ENCODE assay signal across 21 mouse cellular contexts in the genomic region with DNA sequence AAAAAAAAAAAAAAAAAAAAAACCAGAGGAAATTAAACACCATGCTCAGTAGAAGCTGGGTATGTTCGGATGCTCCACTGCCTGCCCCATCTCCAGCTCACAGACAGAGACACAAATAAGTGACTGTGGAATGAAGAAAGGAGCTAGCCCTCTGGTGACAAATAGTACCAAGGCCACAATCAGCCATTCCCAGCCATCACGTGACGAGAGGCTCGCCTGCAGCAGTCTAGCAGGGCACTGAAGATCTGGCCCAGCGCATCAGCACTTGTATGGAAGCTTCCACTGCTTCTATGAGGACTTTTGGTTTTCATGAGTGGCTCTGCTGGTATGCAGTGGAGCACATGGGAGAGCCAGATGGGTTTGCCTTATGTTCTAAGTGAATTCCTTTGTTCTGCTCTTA.
DNase-seq lines count a peak whose midpoint lies in the region; ATAC-seq and TF ChIP-seq lines count a peak whose summit lies in the region.
"Had no signal": no experiment of that assay in that cellular context is flagged by ENCODE, and none has a peak within 500 bp of the region (broad histone marks: within the 10 kb centered on the region; RNA-seq: fewer than 3 reads in every experiment).

No protein-coding gene starts in this region.

- no peak overlapping the region for H3K4me3 ChIP-seq in forebrain, embryonic 14.5 days (ENCODE audit: low read depth, low read length)
- no peak overlapping the region for H3K4me3 ChIP-seq in forebrain, embryonic 13.5 days
- H3K4me3 ChIP-seq in midbrain, embryonic 11.5 days (ENCODE audit: low read depth, low read length): no peak overlapping the region
- H3K4me3 ChIP-seq in midbrain, postnatal 0 days (ENCODE audit: low read depth, low read length): no peak overlapping the region
- H3K4me3 ChIP-seq in embryonic facial prominence, embryonic 10.5 days: no peak overlapping the region
- H3K4me3 ChIP-seq: forebrain, embryonic 15.5 days; heart, embryonic 13.5 days; limb, embryonic 13.5 days; liver, embryonic 13.5 days; lung, embryonic 15.5 days; neural tube, embryonic 13.5 days had no signal

- 49% methylated on average over 5 of the region's 5 CpGs for WGBS in forebrain, embryonic 14.5 days
- WGBS in forebrain, embryonic 13.5 days: 43% methylated on average over 5 of the region's 5 CpGs
- 35% methylated on average over 5 of the region's 5 CpGs for WGBS in midbrain, embryonic 11.5 days
- 50% methylated on average over 5 of the region's 5 CpGs for WGBS in midbrain, postnatal 0 days
- 60% methylated on average over 5 of the region's 5 CpGs for WGBS in embryonic facial prominence, embryonic 10.5 days

- no peaks in the 10 kb centered on the region for H3K27me3 ChIP-seq in forebrain, embryonic 14.5 days (replicated peaks; ENCODE audit: control insufficient read depth, insufficient read depth, low read length)
- H3K27me3 ChIP-seq in forebrain, embryonic 13.5 days: no peaks in the 10 kb centered on the region
- H3K27me3 ChIP-seq in midbrain, embryonic 11.5 days (ENCODE audit: control insufficient read depth, insufficient read depth, low read length): no peaks in the 10 kb centered on the region
- H3K27me3 ChIP-seq in midbrain, postnatal 0 days (ENCODE audit: insufficient read depth, low read length): no peaks in the 10 kb centered on the region
- peaks cover 31% of the 10 kb centered on the region for H3K27me3 ChIP-seq in embryonic facial prominence, embryonic 10.5 days (replicated peaks; ENCODE audit: low read depth, poor library complexity, severe bottlenecking)
- H3K27me3 ChIP-seq: forebrain, embryonic 15.5 days; liver, embryonic 13.5 days; neural tube, embryonic 13.5 days had no signal

- peaks cover 24% of the 10 kb centered on the region for H3K4me1 ChIP-seq in forebrain, embryonic 14.5 days (ENCODE audit: control insufficient read depth, insufficient read depth, low read length)
- H3K4me1 ChIP-seq in forebrain, embryonic 13.5 days: peaks cover 43% of the 10 kb centered on the region
- peaks cover 48% of the 10 kb centered on the region for H3K4me1 ChIP-seq in midbrain, embryonic 11.5 days (ENCODE audit: control insufficient read depth, insufficient read depth, low read length)
- peaks cover 9% of the 10 kb centered on the region; the same call in 1 of the 2 replicates for H3K4me1 ChIP-seq in midbrain, postnatal 0 days (ENCODE audit: insufficient read depth, low read length)
- peaks cover 45% of the 10 kb centered on the region for H3K4me1 ChIP-seq in embryonic facial prominence, embryonic 10.5 days
- H3K4me1 ChIP-seq: liver, embryonic 13.5 days had no signal

- ATAC-seq in forebrain, embryonic 14.5 days: no peak
- ATAC-seq in forebrain, embryonic 13.5 days: no peak
- ATAC-seq in midbrain, embryonic 11.5 days (ENCODE audit: low FRiP score): no peak
- no peak for ATAC-seq in midbrain, postnatal 0 days (ENCODE audit: low FRiP score)
- ATAC-seq: forebrain, embryonic 15.5 days had no signal

- no peak overlapping the region for H3K9ac ChIP-seq in forebrain, embryonic 14.5 days (ENCODE audit: low read length)
- H3K9ac ChIP-seq in forebrain, embryonic 13.5 days: no peak overlapping the region
- H3K9ac ChIP-seq in midbrain, embryonic 11.5 days (ENCODE audit: low read length): no peak overlapping the region
- H3K9ac ChIP-seq in midbrain, postnatal 0 days (replicated peaks; ENCODE audit: low read length, poor library complexity, severe bottlenecking): no peak overlapping the region
- H3K9ac ChIP-seq: forebrain, embryonic 15.5 days; heart, embryonic 13.5 days; limb, embryonic 13.5 days; liver, embryonic 13.5 days; lung, embryonic 15.5 days; neural tube, embryonic 13.5 days had no signal

- no peak overlapping the region for H3K4me2 ChIP-seq in forebrain, embryonic 14.5 days (ENCODE audit: low read length)
- no peak overlapping the region for H3K4me2 ChIP-seq in forebrain, embryonic 13.5 days
- no peak overlapping the region for H3K4me2 ChIP-seq in midbrain, embryonic 11.5 days
- no peak overlapping the region for H3K4me2 ChIP-seq in midbrain, postnatal 0 days (ENCODE audit: low read depth, low read length, poor library complexity, severe bottlenecking)
- H3K4me2 ChIP-seq: forebrain, embryonic 15.5 days; heart, embryonic 13.5 days; limb, embryonic 13.5 days; liver, embryonic 13.5 days; lung, embryonic 15.5 days; neural tube, embryonic 13.5 days had no signal

- DNase-seq in forebrain, embryonic 14.5 days (ENCODE audit: low spot score): peak; percentile 39
- no peak for DNase-seq in midbrain, embryonic 11.5 days (ENCODE audit: low spot score, missing footprints)
- DNase-seq in midbrain, postnatal 0 days (ENCODE audit: low spot score): no peak
- no peak for DNase-seq in embryonic facial prominence, embryonic 10.5 days (ENCODE audit: low spot score)
- DNase-seq in spleen, adult 18-20 months: no peak
- no peak for DNase-seq in right cerebral cortex, postnatal 10 days (ENCODE audit: low spot score in 2 of 2)
- DNase-seq: B cell, adult 2 months; cerebellum, adult 11 months; cerebellum, postnatal 10 days; gastrocnemius, postnatal 36 days; kidney, adult 18-20 months; liver, embryonic 13.5 days; thymus, adult 2 months had no signal

- no peak overlapping the region for H3K27ac ChIP-seq in forebrain, embryonic 14.5 days (ENCODE audit: low read depth, low read length)
- no peak overlapping the region for H3K27ac ChIP-seq in forebrain, embryonic 13.5 days
- peak overlapping the region; percentile 10 for H3K27ac ChIP-seq in midbrain, embryonic 11.5 days (ENCODE audit: low read depth, low read length)
- no peak overlapping the region for H3K27ac ChIP-seq in midbrain, postnatal 0 days (ENCODE audit: low read depth, low read length)
- H3K27ac ChIP-seq in embryonic facial prominence, embryonic 10.5 days (replicated peaks): peak overlapping the region; percentile 44; the same call in 1 of the 2 replicates
- H3K27ac ChIP-seq: forebrain, embryonic 15.5 days; heart, embryonic 13.5 days; kidney, postnatal 0 days; limb, embryonic 13.5 days; liver, embryonic 13.5 days; lung, embryonic 15.5 days; macrophage had no signal

- TF ChIP-seq CTCF in midbrain, postnatal 0 days (IDR thresholded peaks at IDR 0.05): no peak

- no peaks in the 10 kb centered on the region for H3K9me3 ChIP-seq in forebrain, embryonic 14.5 days (replicated peaks; ENCODE audit: control insufficient read depth, low read length)
- no peaks in the 10 kb centered on the region for H3K9me3 ChIP-seq in forebrain, embryonic 13.5 days (replicated peaks)
- no peaks in the 10 kb centered on the region for H3K9me3 ChIP-seq in midbrain, embryonic 11.5 days (ENCODE audit: control insufficient read depth, low read length)
- no peaks in the 10 kb centered on the region for H3K9me3 ChIP-seq in midbrain, postnatal 0 days (ENCODE audit: low read length)
- H3K9me3 ChIP-seq in embryonic facial prominence, embryonic 10.5 days: no peaks in the 10 kb centered on the region
- H3K9me3 ChIP-seq: forebrain, embryonic 15.5 days; heart, embryonic 13.5 days; limb, embryonic 13.5 days; liver, embryonic 13.5 days; lung, embryonic 15.5 days; neural tube, embryonic 13.5 days had no signal

- H3K36me3 ChIP-seq in forebrain, embryonic 14.5 days (ENCODE audit: control insufficient read depth, insufficient read depth, low read length): no peaks in the 10 kb centered on the region
- H3K36me3 ChIP-seq in forebrain, embryonic 13.5 days (ENCODE audit: poor library complexity, severe bottlenecking): no peaks in the 10 kb centered on the region
- no peaks in the 10 kb centered on the region for H3K36me3 ChIP-seq in midbrain, embryonic 11.5 days (ENCODE audit: control insufficient read depth, insufficient read depth, low read length)
- H3K36me3 ChIP-seq in midbrain, postnatal 0 days (ENCODE audit: insufficient read depth, low read length): no peaks in the 10 kb centered on the region
- H3K36me3 ChIP-seq in embryonic facial prominence, embryonic 10.5 days (replicated peaks): no peaks in the 10 kb centered on the region
- H3K36me3 ChIP-seq: forebrain, embryonic 15.5 days; heart, embryonic 13.5 days; limb, embryonic 13.5 days; liver, embryonic 13.5 days; lung, embryonic 15.5 days; neural tube, embryonic 13.5 days had no signal

Comparison
In these comparisons a context has a peak if more than half of its experiments do, and no peak if none do; other contexts are left out.
1. H3K27ac ChIP-seq: peak in midbrain, embryonic 11.5 days (single experiment) and embryonic facial prominence, embryonic 10.5 days (single experiment); none in forebrain, embryonic 14.5 days (single experiment), forebrain, embryonic 13.5 days (single experiment) and midbrain, postnatal 0 days (single experiment).